Mouse (Mus musculus) gastrocnemius, adult 2 months (tissue): ENCODE measurements around the gene Trim43c. TPM values are rescaled to one million over a fixed set of nuclear protein-coding genes. Genes with fewer than 3 reads are reported as not detected.
"Not testable (repeated sequence)": the region's sequence is repeated elsewhere in the genome, so short reads cannot be mapped to it uniquely, and the experiment has no call there.

Experiments
- DNase-seq: peaks from one replicate; pipeline ENCODE4 v3.0.0; 2022
- H3K27ac ChIP-seq: fragments of 200-600 bp; 2 replicates; pipeline ENCODE4 v1.8.1; 2022; ENCODE audit warnings: mild to moderate bottlenecking
- H3K4me3 ChIP-seq: fragments of 200-600 bp; 2 replicates; pipeline ENCODE4 v1.8.1; 2022; ENCODE audit warnings: mild to moderate bottlenecking, moderate library complexity
- intact Hi-C: fragments of 180-260 bp; cut with DNase I; formaldehyde crosslinking; loops from one replicate; pipeline ENCODE4 v1.15.1; 2025
- long read RNA-seq, 2 experiments: library from polyadenylated mRNA; stranded (forward); transcript quantifications; one replicate each; pipeline ENCODE4 v2.0.0; 2021
- total RNA-seq, 2 experiments: library from RNA; stranded (reverse); gene quantifications; 2 replicates each; pipeline ENCODE4 v1.2.3; 2021

Gene Trim43c
- total RNA-seq: not detected
- long read RNA-seq, experiment 1: 0 reads
- long read RNA-seq, experiment 2: 0 reads

- DNase-seq, H3K4me3 ChIP-seq, intact Hi-C loops, H3K27ac ChIP-seq: not testable (repeated sequence)
Measured at GRCm38 (mm10) chr9:88838864-88839263, at the start of gene Trim43c. Gene Trim43c (plus strand): TSS chr9:88839164.

- DNase-seq, H3K4me3 ChIP-seq, H3K27ac ChIP-seq, intact Hi-C loops: not testable (repeated sequence)
Measured at GRCm38 (mm10) chr9:88853072-88853471, 14.1 kb downstream of the Trim43c start.

DNA sequence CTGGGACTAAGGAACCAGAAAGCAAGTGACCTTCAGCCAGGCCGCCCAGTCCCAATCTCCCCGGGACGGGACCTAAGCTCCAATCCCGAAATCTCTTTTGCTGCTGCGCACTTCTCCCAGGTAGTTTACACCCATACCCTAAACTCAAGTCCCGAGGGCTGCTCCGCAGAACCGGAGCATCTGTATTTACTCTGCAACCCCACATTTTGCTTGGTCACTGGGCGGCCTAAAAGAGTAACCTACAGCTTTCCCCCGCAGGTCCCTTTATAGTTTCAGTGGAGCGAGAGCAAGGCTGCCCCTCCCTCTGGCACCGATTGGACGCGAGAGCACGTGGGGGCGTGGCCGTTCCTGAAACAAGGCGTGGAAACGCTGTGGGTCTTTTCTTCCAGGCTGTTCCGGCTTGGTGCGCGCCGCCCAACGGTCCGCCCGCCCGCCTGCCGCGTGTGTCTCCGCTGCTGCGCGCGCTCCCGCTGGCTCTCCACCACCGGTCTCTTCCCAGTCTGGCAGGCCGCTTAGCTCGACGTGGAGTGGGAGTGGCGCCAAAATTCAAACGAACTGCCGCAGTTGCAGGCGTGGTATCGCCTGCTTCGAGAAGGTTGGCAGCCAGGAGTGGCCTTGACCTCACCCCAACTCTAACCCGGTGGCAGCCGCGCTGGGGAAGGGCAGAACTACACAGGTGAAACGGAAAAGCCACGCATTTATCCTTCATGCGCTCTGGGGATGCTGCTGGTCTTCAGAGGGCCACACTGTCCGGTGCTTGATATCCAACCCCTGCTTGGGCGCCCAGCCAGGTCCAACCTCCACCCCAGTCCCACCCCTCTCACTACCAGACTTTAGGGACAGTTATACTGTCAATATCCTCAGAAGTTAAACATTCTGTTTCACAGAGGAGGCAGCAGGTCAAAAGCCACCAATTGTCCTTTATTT, 19.9 kb downstream of the Trim43c start:
- H3K27ac ChIP-seq: peak overlapping the region; percentile 89
- intact Hi-C loops: not testable (repeated sequence)

More for the DNA sequence above, 19.9 kb downstream of the Trim43c start:
- DNase-seq: peak; percentile 93
- H3K4me3 ChIP-seq: peak overlapping the region; percentile 77

Other genes with a start within 250 kb of the Trim43c start
- 10 to 100 TPM in 1 of 2 experiments, 1 to 10 TPM in 1; 8.9 to 13.5 TPM for gene Mthfsl, start 118.9 kb upstream of the Trim43c start, total RNA-seq
- not detected for gene Bcl2a1d, start 107.2 kb upstream of the Trim43c start, total RNA-seq
- gene Bcl2a1a, start 117.7 kb downstream of the Trim43c start, total RNA-seq: not detected